Mouse (Mus musculus): Measurements from ENCODE around the gene Snrpn. TPM values are rescaled to one million over a fixed set of nuclear protein-coding genes. Genes with fewer than 3 reads are reported as not detected.
A peak's percentile ranks its signal among the peaks of the same experiment; 100 is the strongest.

Snrpn gene
- polyA plus RNA-seq, 1 experiment from 2014 or later, result 27.9 TPM

DNA sequence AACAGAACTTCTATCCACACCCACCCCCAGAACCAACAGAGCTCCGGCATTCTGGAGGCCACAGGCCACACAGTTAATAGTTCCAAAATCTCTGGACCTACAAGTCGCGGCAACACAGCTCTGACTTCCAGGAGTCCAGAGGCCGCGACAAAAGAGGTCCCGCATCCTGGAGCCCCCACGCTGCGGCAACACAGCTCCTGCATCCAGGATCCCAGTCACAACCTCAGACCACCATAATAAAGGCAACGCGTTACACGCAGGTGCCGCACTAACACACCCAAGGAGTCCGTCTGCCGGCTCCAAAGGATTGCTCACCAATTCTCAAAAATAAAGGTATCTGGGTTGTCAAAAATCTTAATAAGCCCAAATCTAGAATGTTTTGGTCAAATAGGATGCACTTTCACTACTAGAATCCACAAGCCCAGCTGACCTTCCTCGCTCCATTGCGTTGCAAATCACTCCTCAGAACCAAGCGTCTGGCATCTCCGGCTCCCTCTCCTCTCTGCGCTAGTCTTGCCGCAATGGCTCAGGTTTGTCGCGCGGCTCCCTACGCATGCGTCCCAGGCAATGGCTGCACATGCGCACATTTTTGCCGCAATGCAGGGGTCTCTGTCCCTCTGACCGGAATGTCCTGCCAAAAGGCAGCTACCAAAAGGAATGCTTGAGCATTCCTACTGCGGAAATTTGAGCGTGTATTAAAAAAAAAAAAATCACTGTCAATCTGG is 135.3 kb downstream of the Snrpn start, which contains the start of the genes Snurf and Gm38393:
TSS of gene Snurf (minus strand) at position 444 of the 725 bp plus-strand sequence.
TSS of gene Gm38393 (minus strand) at position 459 of the 725 bp plus-strand sequence.
- ATAC-seq, result no peak
- 49% methylated on average over 30 of the region's 30 CpGs for WGBS
- H3K9me3 ChIP-seq (ENCODE audit: control insufficient read depth), result no peaks in the 10 kb centered on the region
- 0 out of 2 replicates have a peak within 1 kb of the TSS, but pooled peaks have one; percentile 11 for H3K27ac ChIP-seq (ENCODE audit: low read depth, low read length)
- H3K4me3 ChIP-seq (ENCODE audit: low read depth, low read length), result peak within 1 kb of the TSS; percentile 52
- TF ChIP-seq CTCF (IDR thresholded peaks at IDR 0.05; ENCODE audit: low read depth), result no peak
- no peaks in the 10 kb centered on the region for H3K4me1 ChIP-seq (replicated peaks; ENCODE audit: control insufficient read depth, insufficient read depth, low read length)
- H3K36me3 ChIP-seq (ENCODE audit: control insufficient read depth, insufficient read depth), result no peaks in the 10 kb centered on the region
- no peaks in the 10 kb centered on the region for H3K27me3 ChIP-seq (replicated peaks; ENCODE audit: control insufficient read depth, insufficient read depth, low read length)
- peak within 1 kb of the TSS; percentile 68 for H3K4me2 ChIP-seq (replicated peaks; ENCODE audit: low read depth)
- peak within 1 kb of the TSS; percentile 34; the same call in 1 of the 2 replicates for H3K9ac ChIP-seq (ENCODE audit: low read depth, low read length)

DNA sequence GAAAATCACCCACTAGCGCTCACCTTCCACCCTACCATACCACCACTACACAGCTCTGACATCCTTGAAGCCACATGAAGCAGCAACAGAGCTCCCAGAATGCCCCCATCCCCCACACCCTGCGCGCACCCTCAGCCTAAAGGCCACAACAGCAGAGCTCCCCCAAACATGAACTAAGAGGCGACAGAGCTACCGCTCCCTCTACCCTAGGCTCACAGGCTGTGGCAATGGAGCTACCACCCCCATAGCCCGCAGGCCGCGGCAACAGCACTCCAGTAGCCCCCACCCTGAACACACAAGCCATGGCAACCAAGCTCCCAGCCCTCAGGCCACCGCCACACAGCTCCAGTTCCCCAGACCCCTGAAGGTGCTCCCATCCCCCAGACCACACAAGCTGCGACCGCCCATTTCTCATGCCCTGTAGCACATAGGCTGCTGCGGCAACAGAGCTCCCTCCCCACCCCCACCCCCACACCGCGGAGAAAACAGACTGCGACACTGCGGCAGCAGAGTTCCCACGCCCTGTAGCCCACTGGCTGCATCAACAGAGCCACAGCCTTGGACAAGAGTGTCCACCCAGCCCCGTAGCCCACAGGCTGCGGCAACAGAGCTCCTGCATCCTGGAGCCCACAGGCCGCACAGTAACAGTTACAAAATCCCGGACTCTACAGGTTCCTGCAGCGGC is 136.0 kb downstream of the Snrpn start:
- no peak for TF ChIP-seq CTCF (IDR thresholded peaks at IDR 0.05; ENCODE audit: low read depth)
- Histone ChIP-seq H3K36me3 (ENCODE audit: control insufficient read depth, insufficient read depth) (no peaks in the 10 kb centered on the region), H3K9me3 (ENCODE audit: control insufficient read depth) (no peaks in the 10 kb centered on the region), H3K9ac (ENCODE audit: low read depth, low read length) (peak overlapping the region; percentile 34; the same call in 1 of the 2 replicates), H3K4me2 (replicated peaks; ENCODE audit: low read depth) (peak overlapping the region; percentile 68), H3K4me1 (replicated peaks; ENCODE audit: control insufficient read depth, insufficient read depth, low read length) (no peaks in the 10 kb centered on the region), H3K27me3 (replicated peaks; ENCODE audit: control insufficient read depth, insufficient read depth, low read length) (no peaks in the 10 kb centered on the region), H3K27ac (ENCODE audit: low read depth, low read length) (0 out of 2 replicates have a peak overlapping the region, but pooled peaks have one; percentile 11), H3K4me3 (ENCODE audit: low read depth, low read length) (peak overlapping the region; percentile 52)
- peak; percentile 68 for ATAC-seq
- WGBS, result 53% methylated on average over 22 of the region's 22 CpGs

DNA sequence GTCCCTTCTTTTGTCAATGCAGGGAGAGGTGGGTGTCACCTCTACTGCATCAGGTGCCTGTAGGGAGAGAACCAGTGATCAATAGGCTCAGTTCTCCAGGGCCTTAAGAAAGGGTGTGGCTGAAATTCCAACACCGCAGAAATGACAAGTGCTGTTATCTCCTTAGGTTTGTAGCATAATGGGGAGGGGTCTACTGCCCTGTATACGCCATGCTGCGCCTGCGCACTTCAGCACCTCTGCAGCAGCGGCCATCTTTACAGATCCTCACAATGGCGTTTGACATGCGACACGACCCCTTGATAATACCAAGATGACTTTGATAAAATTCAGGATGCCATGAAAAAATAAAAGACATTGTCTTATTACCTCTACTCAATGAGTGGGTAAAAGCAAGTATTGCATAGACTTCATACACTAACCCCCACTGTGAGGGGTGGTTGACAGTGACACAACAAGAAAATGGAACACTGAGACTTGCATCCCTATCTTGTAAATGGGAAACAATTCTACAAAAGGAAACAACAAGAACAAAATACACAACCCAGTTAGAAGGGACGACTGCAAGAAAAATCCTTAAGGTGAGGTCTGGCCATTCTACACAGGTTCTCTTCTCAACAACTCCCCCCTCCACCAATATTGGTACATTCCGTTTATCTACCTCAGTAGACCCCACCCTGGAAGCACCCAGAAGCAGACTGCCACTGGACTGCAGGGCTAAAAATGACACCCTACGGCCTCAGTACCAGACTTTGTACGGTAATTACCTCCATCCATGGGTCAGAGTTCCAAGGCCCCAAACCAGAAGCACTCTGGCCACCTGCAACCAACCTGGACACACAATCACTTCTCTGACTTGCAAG is 136.8 kb downstream of the Snrpn start:
- Histone ChIP-seq H3K27me3 (replicated peaks; ENCODE audit: control insufficient read depth, insufficient read depth, low read length) (no peaks in the 10 kb centered on the region), H3K4me2 (replicated peaks; ENCODE audit: low read depth) (peak overlapping the region; percentile 68), H3K27ac (ENCODE audit: low read depth, low read length) (0 out of 2 replicates have a peak overlapping the region, but pooled peaks have one; percentile 11), H3K4me3 (ENCODE audit: low read depth, low read length) (peak overlapping the region; percentile 52), H3K9me3 (ENCODE audit: control insufficient read depth) (no peaks in the 10 kb centered on the region), H3K36me3 (ENCODE audit: control insufficient read depth, insufficient read depth) (no peaks in the 10 kb centered on the region), H3K9ac (ENCODE audit: low read depth, low read length) (no peak overlapping the region), H3K4me1 (replicated peaks; ENCODE audit: control insufficient read depth, insufficient read depth, low read length) (no peaks in the 10 kb centered on the region)
- ATAC-seq, result peak; percentile 54
- 61% methylated on average over 12 of the region's 12 CpGs for WGBS
- TF ChIP-seq CTCF (IDR thresholded peaks at IDR 0.05; ENCODE audit: low read depth), result no peak

DNA sequence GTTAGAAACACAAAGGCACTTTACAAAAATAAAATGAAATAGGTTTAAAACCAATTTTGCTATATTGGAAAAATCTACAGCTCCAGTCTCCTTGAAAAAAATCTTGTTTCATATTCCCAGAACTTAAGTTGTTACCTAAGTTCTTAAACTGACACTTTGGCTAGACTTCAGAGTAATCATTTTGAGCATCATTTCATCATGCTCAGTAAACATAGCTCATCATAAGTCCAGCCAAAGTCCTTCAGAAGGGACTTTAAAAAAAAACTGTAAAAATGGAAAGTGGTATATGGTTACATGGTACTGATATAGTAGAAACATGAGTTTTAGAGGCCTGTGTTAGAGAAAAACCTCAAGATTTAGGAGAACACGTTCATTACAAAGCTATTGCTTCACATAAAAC is 161.4 kb downstream of the Snrpn start:
- no peak overlapping the region for H3K4me2 ChIP-seq (replicated peaks; ENCODE audit: low read depth)
- no peaks in the 10 kb centered on the region for H3K4me1 ChIP-seq (replicated peaks; ENCODE audit: control insufficient read depth, insufficient read depth, low read length)
- no peak for TF ChIP-seq CTCF (IDR thresholded peaks at IDR 0.05; ENCODE audit: low read depth)
- no peak for ATAC-seq
- H3K36me3 ChIP-seq (ENCODE audit: control insufficient read depth, insufficient read depth), result no peaks in the 10 kb centered on the region
- H3K4me3 ChIP-seq (ENCODE audit: low read depth, low read length), result no peak overlapping the region
- H3K27me3 ChIP-seq (replicated peaks; ENCODE audit: control insufficient read depth, insufficient read depth, low read length), result no peaks in the 10 kb centered on the region
- H3K9me3 ChIP-seq (ENCODE audit: control insufficient read depth), result no peaks in the 10 kb centered on the region
- no peak overlapping the region for H3K27ac ChIP-seq (ENCODE audit: low read depth, low read length)
- 57% methylated on average over 1 of the region's 1 CpGs for WGBS
- no peak overlapping the region for H3K9ac ChIP-seq (ENCODE audit: low read depth, low read length)

Other genes starting within 250 kb of the Snrpn start
- gene Snurf, start 135.2 kb downstream of the Snrpn start, polyA plus RNA-seq (2015; fragmentation: Nextera tagmentation; extraction: Ambion mirVana), result 19.2 and 20.6 TPM in 2 replicates
- gene Gm38393, start 135.2 kb downstream of the Snrpn start, polyA plus RNA-seq (2015; fragmentation: Nextera tagmentation; extraction: Ambion mirVana), result 0.12 and 0.22 TPM in 2 replicates

All from intestine, postnatal 0 days (tissue).